Mouse (Mus musculus) spleen, postnatal 0 days (tissue): Measurements from ENCODE around the gene AW549877. TPM values are rescaled to one million over a fixed set of nuclear protein-coding genes. Genes with fewer than 3 reads are reported as not detected.

ENCODE experiments used
- polyA plus RNA-seq: library from polyadenylated mRNA; unstranded; fragments of >200 nt; fragmentation: Nextera tagmentation; extraction: Ambion mirVana; gene quantifications from 2 replicates; pipeline ENCODE4 v1.2.1, GENCODE M21; 2015

Gene AW549877
- polyA plus RNA-seq: 5.9 and 6.5 TPM in 2 replicates

GRCm38 (mm10) chr15:3995448-3996266 is at the start of gene AW549877:
Gene AW549877, minus strand, starts transcription at chr15:3995744.

GRCm38 (mm10) chr15:4026231-4026773 is 30.8 kb upstream of the AW549877 start, which contains the start of gene Oxct1:
Gene Oxct1, plus strand, starts transcription at chr15:4026383.

GRCm38 (mm10) chr15:3979061-3979848 is 16.3 kb downstream of the AW549877 start, which contains the start of gene Fbxo4:
Gene Fbxo4, minus strand, starts transcription at chr15:3979573.

Other genes starting within 250 kb of the AW549877 start
- gene Fbxo4, start 16.2 kb downstream of the AW549877 start, polyA plus RNA-seq: 7.0 and 7.5 TPM in 2 replicates
- gene Oxct1, start 30.6 kb upstream of the AW549877 start, polyA plus RNA-seq: 35.7 and 39.5 TPM in 2 replicates